Mouse (Mus musculus): ENCODE results near the gene Spryd7.

DNA sequence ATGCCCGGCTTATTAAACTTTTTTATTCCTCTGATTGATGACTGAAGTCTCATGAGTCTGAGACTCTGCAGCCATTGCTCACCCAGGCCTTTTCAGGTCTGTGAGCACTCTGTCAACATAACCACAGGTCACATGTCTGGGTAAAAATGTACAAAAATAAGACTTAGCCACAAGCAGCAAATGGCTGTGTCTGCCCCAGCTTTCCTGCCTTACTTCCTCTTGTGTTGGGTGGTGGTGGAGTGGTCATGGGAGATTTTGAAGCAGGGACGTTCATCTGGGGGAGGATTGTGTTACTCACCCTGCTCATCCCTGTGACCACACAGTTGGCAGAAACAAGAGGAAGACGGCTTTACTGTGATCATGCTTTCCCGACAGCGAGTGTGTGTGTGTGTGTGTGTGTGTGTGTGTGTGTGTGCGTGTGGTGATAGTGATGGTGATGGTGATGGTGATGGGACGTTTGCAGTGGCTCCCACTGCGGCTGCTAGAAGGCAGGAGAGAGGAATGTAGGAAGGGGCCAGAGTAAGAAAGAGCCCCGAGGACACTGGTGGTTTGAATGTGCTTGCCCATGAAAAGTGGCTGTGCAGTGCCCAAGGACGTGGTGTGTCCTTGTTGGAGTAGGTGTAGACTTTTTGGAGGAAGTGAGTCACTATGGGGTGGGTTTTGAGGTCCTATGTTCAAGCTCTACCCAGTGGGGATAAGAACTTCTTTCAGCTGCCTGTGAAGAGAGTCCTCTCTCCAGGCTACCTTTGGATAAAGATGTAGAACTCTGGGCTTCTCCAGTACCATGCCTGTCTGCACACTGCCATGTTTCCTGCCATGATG, 37.8 kb downstream of the Spryd7 start:
- TF ChIP-seq CTCF (IDR thresholded peaks at IDR 0.05; ENCODE audit: low read depth, low read length) (no peak), POLR2A (IDR thresholded peaks at IDR 0.05; ENCODE audit: extremely low read depth, insufficient read depth, low read length) (no peak)

Data from liver, adult 2 months (tissue).